Comparison of ENCODE assay signal across 8 mouse cellular contexts in genomic region chr19:54045931-54046683, GRCm38 (mm10). TPM values are rescaled to one million over a fixed set of nuclear protein-coding genes. Genes with fewer than 3 reads are reported as not detected.
A peak's percentile ranks its signal among the peaks of the same experiment; 100 is the strongest.
DNase-seq lines count a peak whose midpoint lies in the region; ATAC-seq and TF ChIP-seq lines count a peak whose summit lies in the region.

No protein-coding gene starts in this region.

- peak overlapping the region; percentile 20; the same call in 1 of the 2 replicates for H3K9ac ChIP-seq in ES-E14 (ENCODE audit: insufficient read depth, low read depth, low read length, poor library complexity, severe bottlenecking)
- H3K9ac ChIP-seq in embryonic facial prominence, embryonic 13.5 days = peak overlapping the region; percentile 66
- H3K9ac ChIP-seq in hindbrain, postnatal 0 days (replicated peaks; ENCODE audit: low read length) = peak overlapping the region; percentile 60
- H3K9ac ChIP-seq in lung, postnatal 0 days (replicated peaks; ENCODE audit: low read depth) = no peak overlapping the region

- H3K27ac ChIP-seq in heart, embryonic 10.5 days = peak overlapping the region; percentile 57
- no peak overlapping the region for H3K27ac ChIP-seq in ES-E14 (ENCODE audit: insufficient read depth, low read depth, low read length, poor library complexity, severe bottlenecking)
- no peak overlapping the region for H3K27ac ChIP-seq in embryonic facial prominence, embryonic 13.5 days
- H3K27ac ChIP-seq in hindbrain, postnatal 0 days = peak overlapping the region; percentile 67
- H3K27ac ChIP-seq in lung, postnatal 0 days (ENCODE audit: low read length) = no peak overlapping the region
- no peak overlapping the region for H3K27ac ChIP-seq in small intestine, adult 2 months (ENCODE audit: insufficient read depth, low read depth, low read length)

- 3% methylated on average over 55 of the region's 55 CpGs for WGBS in heart, embryonic 10.5 days
- WGBS in embryonic facial prominence, embryonic 13.5 days = 3% methylated on average over 55 of the region's 55 CpGs
- 2% methylated on average over 54 of the region's 55 CpGs for WGBS in hindbrain, postnatal 0 days
- 3% methylated on average over 50 of the region's 55 CpGs for WGBS in lung, postnatal 0 days
- 2% methylated on average over 55 of the region's 55 CpGs for WGBS in small intestine, adult 2 months

- TF ChIP-seq EP300 in lung, postnatal 0 days (IDR thresholded peaks at IDR 0.05) = no peak

- H3K4me3 ChIP-seq in heart, embryonic 10.5 days = peak overlapping the region; percentile 70
- peak overlapping the region; percentile 46 to 74; a peak in 3 of 4 replicates for H3K4me3 ChIP-seq in ES-E14 (ENCODE audit: insufficient read depth in 1 of 2, low read depth in 1 of 2, low read length in 2 of 2, poor library complexity in 1 of 2, severe bottlenecking in 1 of 2)
- H3K4me3 ChIP-seq in embryonic facial prominence, embryonic 13.5 days = peak overlapping the region; percentile 57
- peak overlapping the region; percentile 64 for H3K4me3 ChIP-seq in hindbrain, postnatal 0 days (ENCODE audit: low read length)
- H3K4me3 ChIP-seq in lung, postnatal 0 days (ENCODE audit: low read depth, low read length) = peak overlapping the region; percentile 47
- H3K4me3 ChIP-seq in small intestine, adult 2 months (ENCODE audit: low read depth, low read length) = peak overlapping the region; percentile 79

- no peaks in the 10 kb centered on the region for H3K9me3 ChIP-seq in heart, embryonic 10.5 days
- no peaks in the 10 kb centered on the region for H3K9me3 ChIP-seq in ES-E14 (ENCODE audit: control insufficient read depth, insufficient read depth, low read depth, low read length)
- H3K9me3 ChIP-seq in embryonic facial prominence, embryonic 13.5 days = no peaks in the 10 kb centered on the region
- no peaks in the 10 kb centered on the region for H3K9me3 ChIP-seq in hindbrain, postnatal 0 days (ENCODE audit: low read length)
- no peaks in the 10 kb centered on the region for H3K9me3 ChIP-seq in lung, postnatal 0 days (ENCODE audit: low read length)

- TF ChIP-seq POLR2A in small intestine, adult 2 months (IDR thresholded peaks at IDR 0.05; ENCODE audit: low read depth, low read length) = no peak

- peaks cover 68% of the 10 kb centered on the region for H3K27me3 ChIP-seq in heart, embryonic 10.5 days (ENCODE audit: insufficient read depth, poor library complexity, severe bottlenecking)
- H3K27me3 ChIP-seq in embryonic facial prominence, embryonic 13.5 days = peaks cover 73% of the 10 kb centered on the region
- H3K27me3 ChIP-seq in hindbrain, postnatal 0 days (ENCODE audit: insufficient read depth, low read length) = peaks cover 6% of the 10 kb centered on the region; the same call in 1 of the 2 replicates
- peaks cover 49% of the 10 kb centered on the region for H3K27me3 ChIP-seq in lung, postnatal 0 days (replicated peaks; ENCODE audit: insufficient read depth, low read length)
- H3K27me3 ChIP-seq in small intestine, adult 2 months (ENCODE audit: control insufficient read depth, insufficient read depth, low read length) = peaks cover 19% of the 10 kb centered on the region

- DNase-seq in heart, embryonic 10.5 days (ENCODE audit: low spot score) = peak; percentile 73
- no peak for DNase-seq in heart, adult 9 months (ENCODE audit: low spot score in 2 of 2)
- DNase-seq in ES-E14 (ENCODE audit: low read depth, low spot score) = no peak
- peak; percentile 29 for DNase-seq in hindbrain, postnatal 0 days (ENCODE audit: low spot score)
- DNase-seq in lung, postnatal 0 days (ENCODE audit: low spot score) = no peak

- no peak for TF ChIP-seq CTCF in hindbrain, postnatal 0 days (IDR thresholded peaks at IDR 0.05; ENCODE audit: low read depth)
- no peak for TF ChIP-seq CTCF in lung, postnatal 0 days (IDR thresholded peaks at IDR 0.05)
- TF ChIP-seq CTCF in small intestine, adult 2 months (IDR thresholded peaks at IDR 0.05; ENCODE audit: extremely low read depth, insufficient read length, insufficient replicate concordance, low read depth, low read length) = no peak

- no peak for ATAC-seq in embryonic facial prominence, embryonic 13.5 days (ENCODE audit: insufficient number of reproducible peaks, insufficient read depth, low FRiP score, low TSS enrichment, low read depth)
- no peak for ATAC-seq in hindbrain, postnatal 0 days
- no peak for ATAC-seq in lung, postnatal 0 days
- no peak for ATAC-seq in activated CD4-positive, CD25-positive, alpha-beta regulatory T cell, adult 4 months

- peaks cover 42% of the 10 kb centered on the region for H3K4me1 ChIP-seq in heart, embryonic 10.5 days
- H3K4me1 ChIP-seq in ES-E14 (ENCODE audit: control insufficient read depth in 2 of 2, insufficient read depth in 2 of 2, low read length in 2 of 2, poor library complexity in 1 of 2) = peaks cover 0 to 8% of the 10 kb centered on the region in 2 experiments; a peak in 2 of 4 replicates
- peaks cover 42% of the 10 kb centered on the region for H3K4me1 ChIP-seq in embryonic facial prominence, embryonic 13.5 days
- 0 out of 2 replicates have a peak, but pooled peaks cover 6% of the 10 kb centered on the region for H3K4me1 ChIP-seq in hindbrain, postnatal 0 days (ENCODE audit: insufficient read depth, low read length)
- peaks cover 23% of the 10 kb centered on the region for H3K4me1 ChIP-seq in lung, postnatal 0 days (ENCODE audit: insufficient read depth, low read depth, low read length)
- H3K4me1 ChIP-seq in small intestine, adult 2 months (ENCODE audit: control insufficient read depth, insufficient read depth, insufficient read length, low read length) = peaks cover 22% of the 10 kb centered on the region

- peak overlapping the region; percentile 99 for H3K4me2 ChIP-seq in embryonic facial prominence, embryonic 13.5 days
- H3K4me2 ChIP-seq in hindbrain, postnatal 0 days (ENCODE audit: low read depth, low read length) = peak overlapping the region; percentile 98
- H3K4me2 ChIP-seq in lung, postnatal 0 days (replicated peaks; ENCODE audit: low read depth, low read length) = peak overlapping the region; percentile 92

- in situ Hi-C loops in ES-E14 (cut with MboI; ENCODE audit: low sequenced_read_pairs in 2 of 2, unreplicated experiment in 2 of 2) = loop anchor here in 1 of 2 experiments (25.0 kb wide), 1 partner anchor 1016 kb away; no protein-coding TSS in a partner anchor

- no peaks in the 10 kb centered on the region for H3K36me3 ChIP-seq in heart, embryonic 10.5 days
- no peaks in the 10 kb centered on the region for H3K36me3 ChIP-seq in ES-E14 (ENCODE audit: control insufficient read depth, insufficient read depth, low read length, poor library complexity, severe bottlenecking)
- no peaks in the 10 kb centered on the region for H3K36me3 ChIP-seq in embryonic facial prominence, embryonic 13.5 days
- no peaks in the 10 kb centered on the region for H3K36me3 ChIP-seq in hindbrain, postnatal 0 days (ENCODE audit: insufficient read depth, low read length)
- H3K36me3 ChIP-seq in lung, postnatal 0 days (ENCODE audit: insufficient read depth, low read length) = no peaks in the 10 kb centered on the region
- no peaks in the 10 kb centered on the region for H3K36me3 ChIP-seq in small intestine, adult 2 months (ENCODE audit: control insufficient read depth, insufficient read depth, low read length)

TF ChIP-seq in ES-E14, 5 proteins besides CTCF, POLR2A, EP300 and RAD21:
- TF ChIP-seq CHD2 (IDR thresholded peaks at IDR 0.05; ENCODE audit: low read depth, low read length) = no peak
TF ChIP-seq in ES-E14: peak in this region for 0.

RNA-seq across cellular contexts. Expression of gene Adra2a, which starts 2.2 kb away (rescaled TPM):
- polyA plus RNA-seq in heart, embryonic 10.5 days (2016; fragmentation: Nextera tagmentation; extraction: Ambion mirVana) = 0.26 TPM in 1 of 2 replicates, not detected in the other
- total RNA-seq in ES-E14 (2012; rRNA removed) = 0.58 and 0.76 TPM in 2 replicates
- 1.5 and 2.6 TPM in 2 replicates for polyA plus RNA-seq in embryonic facial prominence, embryonic 13.5 days (2015; fragmentation: Nextera tagmentation; extraction: Ambion mirVana)
- total RNA-seq in hindbrain, postnatal 0 days (2014; rRNA removed) = 34.4 and 35.3 TPM in 2 replicates
- polyA plus RNA-seq in hindbrain, postnatal 0 days (2015; fragmentation: Nextera tagmentation; extraction: Ambion mirVana) = 3.8 and 4.2 TPM in 2 replicates
- polyA plus RNA-seq in lung, postnatal 0 days (2015; fragmentation: Nextera tagmentation; extraction: Ambion mirVana) = 0.08 and 0.14 TPM in 2 replicates
- polyA plus RNA-seq in small intestine, adult 2 months (2012; rRNA removed) = 6.8 TPM in 2 replicates
- polyA plus RNA-seq in activated CD4-positive, CD25-positive, alpha-beta regulatory T cell, adult 4 months (2017; shearing (Covaris generic)) = not detected

Comparison
In these comparisons a context has a peak if more than half of its experiments do, and no peak if none do; other contexts are left out.
1. DNase-seq: peak in heart, embryonic 10.5 days (single experiment) and hindbrain, postnatal 0 days (single experiment); none in heart, adult 9 months (0 of 2), ES-E14 (single experiment) and lung, postnatal 0 days (single experiment).
2. H3K27ac ChIP-seq: peak in heart, embryonic 10.5 days (single experiment) and hindbrain, postnatal 0 days (single experiment); none in ES-E14 (single experiment), embryonic facial prominence, embryonic 13.5 days (single experiment), lung, postnatal 0 days (single experiment) and small intestine, adult 2 months (single experiment).
3. Peak in every context shown above with its lines, with median percentiles within 50 percentile points of each other: H3K4me3 ChIP-seq and H3K4me2 ChIP-seq.